Mouse (Mus musculus) kidney, postnatal 14 days (tissue): Measurements from ENCODE around the gene Top3b.
"Not testable (repeated sequence)": the region's sequence is repeated elsewhere in the genome, so short reads cannot be mapped to it uniquely, and the experiment has no call there.

Source experiments
- DNase-seq: peaks from one replicate; pipeline ENCODE4 v3.0.0; 2022; ENCODE audit warnings: mixed read lengths

Gene Top3b

GRCm38 (mm10) chr16:16870617-16871331 is at the start of gene Top3b, which contains the start of gene Vpreb1:
Top3b (plus strand) TSS chr16:16870736.
Vpreb1 (minus strand) TSS chr16:16870843.
- peak; percentile 93 for DNase-seq

- DNase-seq = no peak
These were observed 45.1 kb upstream of the Top3b start for GRCm38 (mm10) chr16:16825476-16825875.

- DNase-seq = no peak
These were observed 44.3 kb upstream of the Top3b start for GRCm38 (mm10) chr16:16826223-16826622.

- DNase-seq = peak; percentile 53
These were observed 41.5 kb upstream of the Top3b start, which contains the start of gene Spag6l for GRCm38 (mm10) chr16:16828757-16829615. Spag6l (minus strand) TSS chr16:16829456.

GRCm38 (mm10) chr16:16829671-16830070 is 40.9 kb upstream of the Top3b start:
- DNase-seq = no peak

- DNase-seq = no peak
These were observed 21.3 kb upstream of the Top3b start for GRCm38 (mm10) chr16:16849196-16849595.

- DNase-seq = no peak
These were observed 18.1 kb upstream of the Top3b start for GRCm38 (mm10) chr16:16852411-16852810.

- DNase-seq = peak; percentile 74
These were observed 15.7 kb upstream of the Top3b start for GRCm38 (mm10) chr16:16854836-16855235.

- no peak for DNase-seq
These were observed 15.0 kb upstream of the Top3b start for GRCm38 (mm10) chr16:16855541-16855940.

- not testable (repeated sequence) for DNase-seq
These were observed 14.5 kb upstream of the Top3b start for GRCm38 (mm10) chr16:16856054-16856453.

- no peak for DNase-seq
These were observed 13.6 kb upstream of the Top3b start for GRCm38 (mm10) chr16:16856731-16857476.

- DNase-seq = no peak
These were observed 8.2 kb upstream of the Top3b start for GRCm38 (mm10) chr16:16862288-16862687.

GRCm38 (mm10) chr16:16863978-16864377 is 6.6 kb upstream of the Top3b start, which contains the start of gene Igll1:
Igll1 (minus strand) TSS chr16:16863985.
- DNase-seq = no peak

- DNase-seq = no peak
These were observed 5.3 kb upstream of the Top3b start for GRCm38 (mm10) chr16:16865217-16865616.

- peak; percentile 84 for DNase-seq
These were observed 4.6 kb upstream of the Top3b start for GRCm38 (mm10) chr16:16865696-16866561.

GRCm38 (mm10) chr16:16870241-16870616 is 307 bp upstream of the Top3b start:
- no peak for DNase-seq

GRCm38 (mm10) chr16:16879025-16879424 is 8.5 kb downstream of the Top3b start:
- no peak for DNase-seq

- DNase-seq = no peak
These were observed 17.8 kb downstream of the Top3b start for GRCm38 (mm10) chr16:16888341-16888740.

- no peak for DNase-seq
These were observed 21.8 kb downstream of the Top3b start for GRCm38 (mm10) chr16:16892366-16892765.

- no peak for DNase-seq
These were observed 25.5 kb downstream of the Top3b start for GRCm38 (mm10) chr16:16896015-16896381.

GRCm38 (mm10) chr16:16896382-16897055 is 26.0 kb downstream of the Top3b start, which contains the start of gene Ppm1f:
Ppm1f (plus strand) TSS chr16:16896469.
- peak; percentile 96 for DNase-seq
